Mouse (Mus musculus) C2C12 (cell line): ENCODE results near the gene Gm12216.

ENCODE experiments used
- CEBPB ChIP-seq: IDR thresholded peaks from one replicate; pipeline ENCODE4 v1.6.1; 2011; ENCODE audit warnings: low read depth, mild to moderate bottlenecking, control low read depth, moderate library complexity
- CTCF ChIP-seq: IDR thresholded peaks from one replicate; pipeline ENCODE4 v1.5.1; 2011; ENCODE audit not compliant: control insufficient read depth, insufficient read depth, insufficient read length
- MAX ChIP-seq: IDR thresholded peaks from one replicate; pipeline ENCODE4 v1.6.1; 2011; ENCODE audit warnings: mild to moderate bottlenecking, control low read depth
- MYOD1 ChIP-seq: IDR thresholded peaks from one replicate; pipeline ENCODE4 v1.6.1; 2011; ENCODE audit warnings: low read depth; ENCODE audit not compliant: control insufficient read depth, insufficient read length
- MYOG ChIP-seq: IDR thresholded peaks from one replicate; pipeline ENCODE4 v1.6.1; 2011; ENCODE audit not compliant: control insufficient read depth, insufficient read length; ENCODE audit errors: extremely low read depth
- USF1 ChIP-seq: IDR thresholded peaks from one replicate; pipeline ENCODE4 v1.6.1; 2011; ENCODE audit warnings: low read depth, mild to moderate bottlenecking, control low read depth, moderate library complexity

GRCm38 (mm10) chr11:53890906-53891504 is 31.9 kb upstream of the Gm12216 start:
- TF ChIP-seq CTCF (no peak), MAX (no peak), CEBPB (no peak), USF1 (no peak), MYOG (no peak), MYOD1 (no peak)
